Mouse (Mus musculus) CH12.LX (cell line): Measurements from ENCODE around the gene Abhd16a. TPM values are rescaled to one million over a fixed set of nuclear protein-coding genes. Genes with fewer than 3 reads are reported as not detected.

Source experiments
- DNase-seq: peaks from one replicate; pipeline ENCODE4 v3.0.0-alpha.2; 2013; ENCODE audit errors: extremely low read depth
- H3K27ac ChIP-seq: 2 replicates; pipeline ENCODE4 v1.5.1; 2012; ENCODE audit warnings: low read depth, mild to moderate bottlenecking, control low read depth, moderate library complexity; ENCODE audit not compliant: insufficient read depth
- H3K27me3 ChIP-seq: replicated peaks from 2 replicates; pipeline ENCODE3; 2012; ENCODE audit warnings: inconsistent platforms
- H3K36me3 ChIP-seq, 2 experiments: replicated peaks in 1 of 2; 2 replicates each; pipeline versions ENCODE3 to v1.6.1; 2012; ENCODE audit warnings: inconsistent platforms in 1 of 2, low read length in 1 of 2, mild to moderate bottlenecking in 1 of 2, mixed read lengths in 1 of 2, moderate library complexity in 1 of 2; ENCODE audit not compliant: control insufficient read depth in 1 of 2, insufficient read depth in 1 of 2
- H3K4me1 ChIP-seq, 2 experiments: 2 replicates each; pipeline ENCODE4 v1.6.1; 2012; ENCODE audit warnings: inconsistent platforms in 1 of 2, moderate library complexity in 1 of 2; ENCODE audit not compliant: insufficient read depth in 2 of 2, control insufficient read depth in 1 of 2
- H3K4me2 ChIP-seq: 2 replicates; pipeline ENCODE4 v1.6.1; 2012; ENCODE audit warnings: low read depth, mild to moderate bottlenecking, control low read depth; ENCODE audit not compliant: poor library complexity, insufficient read depth, severe bottlenecking
- H3K4me3 ChIP-seq, 3 experiments: fragments of 150-350 bp in 1 of 3; sonication (generic) in 1 of 3; replicated peaks in 1 of 3; 2 replicates each; pipeline versions ENCODE3 to v1.5.1; 2011 to 2012; ENCODE audit warnings: low read depth in 2 of 3, low read length in 2 of 3, mild to moderate bottlenecking in 2 of 3, moderate library complexity in 2 of 3, control low read depth in 1 of 3, improper control_type of control experiment in 1 of 3, inconsistent platforms in 1 of 3, mixed read lengths in 1 of 3; ENCODE audit not compliant: poor library complexity in 1 of 3
- H3K79me2 ChIP-seq: replicated peaks from 2 replicates; pipeline ENCODE4 v1.6.1; 2012; ENCODE audit warnings: mild to moderate bottlenecking, moderate library complexity; ENCODE audit not compliant: control insufficient read depth, poor library complexity, insufficient read depth, severe bottlenecking; ENCODE audit errors: extremely low read depth
- H3K9ac ChIP-seq: 2 replicates; pipeline ENCODE4 v1.6.1; 2012; ENCODE audit warnings: low read depth, mild to moderate bottlenecking, control low read depth, moderate library complexity; ENCODE audit not compliant: insufficient read depth
- H3K9me3 ChIP-seq: replicated peaks from 2 replicates; pipeline ENCODE3; 2012; ENCODE audit warnings: low read length, inconsistent platforms, mixed read lengths
- BHLHE40 ChIP-seq: IDR thresholded peaks from 2 replicates; pipeline ENCODE4 v1.6.1; 2011; ENCODE audit warnings: mild to moderate bottlenecking, low read depth, low read length, improper control_type of control experiment
- CHD2 ChIP-seq: IDR thresholded peaks from 2 replicates; pipeline ENCODE4 v1.6.1; 2011; ENCODE audit warnings: low read length, improper control_type of control experiment
- CTCF ChIP-seq, 2 experiments: IDR thresholded peaks in 1 of 2; conservative IDR thresholded peaks in 1 of 2; 2 replicates each; pipeline ENCODE4 v1.5.1; 2011 to 2012; ENCODE audit warnings: low read depth in 2 of 2, low read length in 2 of 2, improper control_type of control experiment in 1 of 2, inconsistent platforms in 1 of 2, mild to moderate bottlenecking in 1 of 2, moderate library complexity in 1 of 2
- MXI1 ChIP-seq: IDR thresholded peaks from 2 replicates; pipeline ENCODE4 v1.6.1; 2011; ENCODE audit warnings: mild to moderate bottlenecking, low read depth, low read length, improper control_type of control experiment
- NELFE ChIP-seq: IDR thresholded peaks from 2 replicates; pipeline ENCODE4 v1.6.1; 2011; ENCODE audit warnings: low read depth, low read length, improper control_type of control experiment
- RAD21 ChIP-seq: IDR thresholded peaks from 2 replicates; pipeline ENCODE4 v1.6.1; 2011; ENCODE audit warnings: low read depth, mild to moderate bottlenecking, low read length, improper control_type of control experiment, moderate library complexity
- SIN3A ChIP-seq: IDR thresholded peaks from 2 replicates; pipeline ENCODE4 v1.6.1; 2012; ENCODE audit warnings: low read length, improper control_type of control experiment, inconsistent platforms
- SMC3 ChIP-seq: IDR thresholded peaks from 2 replicates; pipeline ENCODE4 v1.6.1; 2011; ENCODE audit warnings: low read depth, low read length, improper control_type of control experiment
- USF2 ChIP-seq: conservative IDR thresholded peaks from 2 replicates; pipeline ENCODE4 v1.6.1; 2011; ENCODE audit warnings: low read depth, low read length, improper control_type of control experiment
- ZMIZ1 ChIP-seq: IDR thresholded peaks from 2 replicates; pipeline ENCODE4 v1.6.1; 2012; ENCODE audit warnings: low read depth, mild to moderate bottlenecking, inconsistent platforms, low read length, improper control_type of control experiment
- ZNF384 ChIP-seq: IDR thresholded peaks from 2 replicates; pipeline ENCODE4 v1.6.1; 2012; ENCODE audit warnings: low read depth, low read length, improper control_type of control experiment, inconsistent platforms
- dilution Hi-C: fragments of 300-500 bp; cut with MboI; formaldehyde crosslinking; loops from 2 replicates; pipeline ENCODE4 v1.14.3; 2020; ENCODE audit warnings: low sequenced_read_pairs; ENCODE audit not compliant: extremely low pct_unique_long_range_greater_than_20kb, extremely low pct_ligation_motif_present
- in situ Hi-C: fragments of 300-500 bp; cut with MboI; formaldehyde crosslinking; loops from 3 replicates; pipeline ENCODE4 v1.14.3; 2019; ENCODE audit warnings: low sequenced_read_pairs, low pct_ligation_motif_present, low pct_unique_long_range_greater_than_20kb, mixed read lengths
- polyA plus RNA-seq: library from polyadenylated mRNA; unstranded; fragments of >175 nt; gene quantifications from 2 replicates; pipeline ENCODE4 v1.2.1, GENCODE M21; 2012; ENCODE audit warnings: low read depth; ENCODE audit not compliant: insufficient read length
- total RNA-seq, 2 experiments: library from RNA; depleted of rRNA; stranded (reverse); fragments of 300-350 nt in 1 of 2; fragments of >200 nt in 1 of 2; gene quantifications; 2 replicates each; pipeline ENCODE4 v1.2.3; 2012 to 2014

Abhd16a gene
- total and polyA plus RNA-seq, 3 experiments = 11.6 to 16.6 (median 15.3) TPM

DNA sequence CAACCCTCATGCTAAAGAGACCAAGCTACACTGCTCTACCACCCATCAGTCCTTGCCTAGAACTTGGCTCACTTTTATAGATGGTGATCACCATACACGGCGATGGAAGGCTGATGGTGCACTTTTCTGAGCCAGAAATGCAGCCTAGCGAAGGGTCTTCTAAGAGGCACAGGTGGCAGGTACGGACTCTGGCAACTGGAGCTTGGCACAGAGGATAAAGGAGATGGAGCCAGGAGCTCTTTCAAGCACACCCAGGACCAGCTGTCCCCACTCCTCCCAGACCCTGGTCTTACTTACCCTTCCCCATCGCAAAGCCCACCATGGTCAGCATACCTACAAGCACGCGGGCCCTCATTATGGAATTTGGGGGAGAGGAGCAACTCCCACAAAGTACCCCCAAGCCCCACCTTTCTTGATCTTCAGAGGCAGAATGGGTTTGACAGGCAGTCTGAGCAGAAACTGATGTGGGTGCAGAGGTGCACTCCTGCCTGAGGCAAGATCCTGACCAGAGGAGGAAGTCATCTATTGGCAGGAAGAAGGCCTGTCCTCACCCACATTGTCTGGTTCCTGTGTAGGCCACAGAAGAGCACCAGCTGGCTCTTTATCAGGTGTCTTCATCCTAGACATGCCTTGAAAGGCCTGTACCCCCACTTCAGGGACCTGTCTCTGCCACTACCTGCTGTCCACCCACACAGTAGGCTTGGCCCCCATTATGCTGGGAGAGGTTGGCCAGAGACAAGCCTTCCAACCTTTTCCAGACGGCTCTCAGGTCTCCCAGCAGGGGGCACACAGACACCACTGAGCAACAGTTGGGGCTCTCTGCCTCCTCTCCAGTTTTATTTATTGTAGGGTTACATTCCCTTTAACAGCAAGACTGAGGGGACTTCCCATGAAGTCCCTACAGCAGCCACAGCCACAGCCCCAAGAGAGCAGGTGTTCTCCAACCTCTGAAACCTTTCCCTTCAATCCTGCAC lies 26.3 kb downstream of the Abhd16a start, which contains the start of gene Ly6g5b:
Gene Ly6g5b, minus strand, starts transcription at position 383 of the 974 bp plus-strand sequence.
- peak; percentile 58 for DNase-seq
- Histone ChIP-seq H3K4me1 (peaks cover 0 to 24% of the 10 kb centered on the region in 2 experiments; a peak in 2 of 4 replicates), H3K9ac (no peak within 1 kb of the TSS), H3K9me3 (no peaks in the 10 kb centered on the region), H3K79me2 (peaks cover 11% of the 10 kb centered on the region), H3K4me2 (no peak within 1 kb of the TSS), H3K27me3 (no peaks in the 10 kb centered on the region), H3K4me3 (no peak within 1 kb of the TSS), H3K27ac (no peak within 1 kb of the TSS), H3K36me3 (peaks cover 44 to 59% of the 10 kb centered on the region in 2 experiments)
- dilution Hi-C loops = no loop called here
- TF ChIP-seq RAD21 = peak; percentile 63
- TF ChIP-seq ZNF384 = no peak
- peak; percentile 51 for TF ChIP-seq SMC3
- peak; percentile 22 to 66; a peak in 2 of 4 replicates for TF ChIP-seq CTCF (conservative IDR thresholded peaks at IDR 0.05 in 1 of 2, IDR thresholded peaks at IDR 0.05 in 1 of 2; ENCODE audit: low read depth in 2 of 2, low read length in 2 of 2)
- in situ Hi-C loops = loop anchor here (5.0 to 10.0 kb wide), 2 partner anchors 91 to 117 kb away; partner anchors contain the start of genes Atp6v1g2 and Sapcd1

DNA sequence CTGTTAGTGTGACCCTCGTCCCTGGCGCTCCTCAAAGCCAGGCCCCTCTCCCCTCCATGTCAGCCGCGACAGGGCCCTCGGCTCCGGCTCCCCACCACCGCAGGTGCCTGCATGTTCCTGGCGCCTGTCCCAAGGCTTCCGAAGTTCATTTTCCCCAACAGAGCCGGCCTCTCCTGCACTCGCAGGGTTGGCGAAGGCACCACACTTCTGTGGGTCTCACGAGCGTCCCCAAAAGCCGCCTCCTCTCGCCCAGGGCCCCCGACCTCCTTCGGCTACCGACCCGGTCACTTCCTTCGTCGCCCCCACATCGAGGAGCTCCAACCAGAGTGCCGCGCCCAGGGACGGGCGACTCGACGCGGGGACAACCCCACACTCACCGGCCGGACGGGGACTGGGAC lies 31.7 kb downstream of the Abhd16a start:
- peaks cover 38% of the 10 kb centered on the region for H3K79me2 ChIP-seq
- dilution Hi-C loops = no loop called here
- peak overlapping the region; percentile 95 for H3K9ac ChIP-seq
- peak overlapping the region; percentile 78 for H3K4me2 ChIP-seq
- no peak for DNase-seq
- peaks cover 0 to 50% of the 10 kb centered on the region in 2 experiments; a peak in 2 of 4 replicates for H3K4me1 ChIP-seq
- no peak overlapping the region for H3K27ac ChIP-seq
- peaks cover 42 to 56% of the 10 kb centered on the region in 2 experiments for H3K36me3 ChIP-seq
- TF ChIP-seq CTCF (conservative IDR thresholded peaks at IDR 0.05 in 1 of 2, IDR thresholded peaks at IDR 0.05 in 1 of 2; ENCODE audit: low read depth in 2 of 2, low read length in 2 of 2) = no peak
- TF ChIP-seq NELFE = no peak
- TF ChIP-seq BHLHE40 = no peak
- no peak for TF ChIP-seq ZMIZ1
- no peak for TF ChIP-seq SIN3A
- no peak for TF ChIP-seq USF2
- no peak for TF ChIP-seq CHD2
- TF ChIP-seq MXI1 = peak; percentile 41; the same call in 1 of the 2 replicates
- TF ChIP-seq, all 38 proteins: peak for 1
- H3K27me3 ChIP-seq = no peaks in the 10 kb centered on the region
- H3K9me3 ChIP-seq = no peaks in the 10 kb centered on the region
- in situ Hi-C loops = no loop called here
- H3K4me3 ChIP-seq = peak overlapping the region; percentile 81 to 98 (median 85)
